In genomic region chr9:67144511-67144910, GRCm38 (mm10) we compare ENCODE assay signal across 27 mouse cellular contexts.
DNase-seq lines count a peak whose midpoint lies in the region; ATAC-seq and TF ChIP-seq lines count a peak whose summit lies in the region.
"Had no signal": no experiment of that assay in that cellular context is flagged by ENCODE, and none has a peak within 500 bp of the region (broad histone marks: within the 10 kb centered on the region; RNA-seq: fewer than 3 reads in every experiment).

No protein-coding gene starts in this region.

- no peak overlapping the region for H3K4me3 ChIP-seq in gastrocnemius, adult 2 months
- H3K4me3 ChIP-seq in intestine, postnatal 0 days (ENCODE audit: low read depth, low read length): no peak overlapping the region
- H3K4me3 ChIP-seq: embryonic facial prominence, embryonic 13.5 days; embryonic facial prominence, embryonic 15.5 days; erythroblast, embryonic 14.5 days; forebrain, embryonic 10.5 days; forebrain, embryonic 12.5 days had no signal

- no peaks in the 10 kb centered on the region for H3K4me1 ChIP-seq in intestine, postnatal 0 days (replicated peaks; ENCODE audit: control insufficient read depth, insufficient read depth, low read length)

- H3K9ac ChIP-seq in intestine, postnatal 0 days (ENCODE audit: low read depth, low read length): no peak overlapping the region
- H3K9ac ChIP-seq: embryonic facial prominence, embryonic 13.5 days; embryonic facial prominence, embryonic 15.5 days; forebrain, embryonic 12.5 days had no signal

- DNase-seq in gastrocnemius, adult 2 months: no peak
- no peak for DNase-seq in gastrocnemius, postnatal 10 days
- DNase-seq in heart, adult 11 months: peak; percentile 78
- DNase-seq in heart, postnatal 10 days: no peak
- peak; percentile 76 for DNase-seq in Muller cell, postnatal 12 days (ENCODE audit: inconsistent ontology term)
- DNase-seq: adrenal gland, adult 2 months; adrenal gland, postnatal 10 days; adrenal gland, postnatal 25 days; B cell, adult 2 months; cerebellum, adult 11 months; cerebellum, adult 18-20 months; cerebellum, adult 8-10 months; cerebellum, adult 9-11 months; cerebellum, postnatal 14 days; cerebellum, postnatal 36 days; embryo, embryonic 11 days had no signal

- H3K27ac ChIP-seq in gastrocnemius, adult 2 months: peak overlapping the region; percentile 59
- H3K27ac ChIP-seq in intestine, postnatal 0 days (ENCODE audit: low read depth, low read length): no peak overlapping the region
- H3K27ac ChIP-seq: embryonic facial prominence, embryonic 13.5 days; embryonic facial prominence, embryonic 15.5 days; forebrain, embryonic 10.5 days; forebrain, embryonic 12.5 days had no signal

- no peaks in the 10 kb centered on the region for H3K36me3 ChIP-seq in intestine, postnatal 0 days (ENCODE audit: control insufficient read depth, insufficient read depth)
- H3K36me3 ChIP-seq: embryonic facial prominence, embryonic 13.5 days; embryonic facial prominence, embryonic 15.5 days; forebrain, embryonic 10.5 days; forebrain, embryonic 12.5 days; G1E had no signal

- no peaks in the 10 kb centered on the region for H3K9me3 ChIP-seq in intestine, postnatal 0 days (ENCODE audit: control insufficient read depth)
- H3K9me3 ChIP-seq: embryonic facial prominence, embryonic 13.5 days; embryonic facial prominence, embryonic 15.5 days; forebrain, embryonic 10.5 days; forebrain, embryonic 12.5 days; G1E had no signal

- intact Hi-C loops in gastrocnemius, adult 2 months (cut with DNase I): no loop called here
- intact Hi-C loops in heart, postnatal 10 days (cut with DNase I): loop anchor here (5.0 kb wide), 1 partner anchor 77 kb away; no protein-coding TSS in a partner anchor

- no peaks in the 10 kb centered on the region for H3K27me3 ChIP-seq in intestine, postnatal 0 days (replicated peaks; ENCODE audit: control insufficient read depth, insufficient read depth, low read length)
- H3K27me3 ChIP-seq: CH12.LX; embryonic facial prominence, embryonic 13.5 days; embryonic facial prominence, embryonic 15.5 days; forebrain, embryonic 12.5 days had no signal

- no peak overlapping the region for H3K4me2 ChIP-seq in intestine, postnatal 0 days (replicated peaks; ENCODE audit: low read depth)
- H3K4me2 ChIP-seq: embryonic facial prominence, embryonic 13.5 days; embryonic facial prominence, embryonic 15.5 days; forebrain, embryonic 12.5 days had no signal

- no peak for ATAC-seq in intestine, postnatal 0 days
- ATAC-seq: CD4-positive, CD25-positive, alpha-beta regulatory T cell, adult 4 months; forebrain, embryonic 14.5 days; forebrain, embryonic 16.5 days had no signal

- no peak for TF ChIP-seq CTCF in gastrocnemius, adult 2 months (IDR thresholded peaks at IDR 0.05)
- no peak for TF ChIP-seq CTCF in intestine, postnatal 0 days (IDR thresholded peaks at IDR 0.05; ENCODE audit: low read depth)

Comparison
In these comparisons a context has a peak if more than half of its experiments do, and no peak if none do; other contexts are left out.
1. DNase-seq: peak in heart, adult 11 months (single experiment) and Muller cell, postnatal 12 days (single experiment); none in gastrocnemius, adult 2 months (single experiment), gastrocnemius, postnatal 10 days (single experiment) and heart, postnatal 10 days (0 of 2).